Mouse (Mus musculus) spleen, adult 12 weeks (tissue): ENCODE measurements around the gene Aacs.

Source experiments
- DNase-seq: peaks from one replicate; pipeline ENCODE4 v3.0.0; 2022; ENCODE audit warnings: low spot score

Gene Aacs

GRCm38 (mm10) chr5:125493093-125493423 is 17.4 kb downstream of the Aacs start:
- DNase-seq: no peak

- no peak for DNase-seq
These were observed 20.0 kb downstream of the Aacs start for GRCm38 (mm10) chr5:125495655-125496054.

GRCm38 (mm10) chr5:125497821-125498600 is 22.4 kb downstream of the Aacs start:
- DNase-seq: no peak

GRCm38 (mm10) chr5:125501505-125501904 is 25.9 kb downstream of the Aacs start:
- no peak for DNase-seq

- no peak for DNase-seq
These were observed 26.6 kb downstream of the Aacs start for GRCm38 (mm10) chr5:125502186-125502585.

GRCm38 (mm10) chr5:125503628-125504027 is 28.0 kb downstream of the Aacs start:
- DNase-seq: no peak

- DNase-seq: no peak
These were observed 29.1 kb downstream of the Aacs start for GRCm38 (mm10) chr5:125504692-125505091.

GRCm38 (mm10) chr5:125505968-125506367 is 30.4 kb downstream of the Aacs start:
- no peak for DNase-seq

- no peak for DNase-seq
These were observed 32.0 kb downstream of the Aacs start for GRCm38 (mm10) chr5:125507582-125507981.

GRCm38 (mm10) chr5:125508006-125508405 is 32.4 kb downstream of the Aacs start:
- DNase-seq: no peak

- DNase-seq: peak; percentile 56
These were observed 33.9 kb downstream of the Aacs start for GRCm38 (mm10) chr5:125509541-125509940.

GRCm38 (mm10) chr5:125515006-125515405 is 39.4 kb downstream of the Aacs start:
- DNase-seq: no peak

- no peak for DNase-seq
These were observed 43.0 kb downstream of the Aacs start for GRCm38 (mm10) chr5:125518640-125519039.

- no peak for DNase-seq
These were observed 45.4 kb downstream of the Aacs start for GRCm38 (mm10) chr5:125520930-125521590.

GRCm38 (mm10) chr5:125523361-125523760 is 47.7 kb downstream of the Aacs start:
- DNase-seq: no peak

- DNase-seq: no peak
These were observed 49.9 kb downstream of the Aacs start for GRCm38 (mm10) chr5:125525516-125525915.

GRCm38 (mm10) chr5:125526464-125526863 is 50.9 kb downstream of the Aacs start:
- peak; percentile 26 for DNase-seq

- DNase-seq: peak; percentile 35
These were observed 53.5 kb downstream of the Aacs start for GRCm38 (mm10) chr5:125529109-125529508.

GRCm38 (mm10) chr5:125531634-125532033 is 56.0 kb downstream of the Aacs start, which contains the start of gene Tmem132b:
Tmem132b (plus strand) TSS chr5:125531774.
- DNase-seq: no peak

GRCm38 (mm10) chr5:125532191-125532544 is 56.6 kb downstream of the Aacs start:
- DNase-seq: no peak

GRCm38 (mm10) chr5:125532545-125533224 is 57.1 kb downstream of the Aacs start:
- no peak for DNase-seq

GRCm38 (mm10) chr5:125533225-125533900 is 57.7 kb downstream of the Aacs start:
- no peak for DNase-seq
